Mouse (Mus musculus) urinary bladder, adult 18-20 months (tissue): ENCODE results near the gene Trpc5.

Experiments
- DNase-seq, 2 experiments: peaks; one replicate each; pipeline ENCODE4 v3.0.0; 2022; ENCODE audit warnings: low spot score in 2 of 2, mixed read lengths in 2 of 2

The Trpc5 gene

DNA sequence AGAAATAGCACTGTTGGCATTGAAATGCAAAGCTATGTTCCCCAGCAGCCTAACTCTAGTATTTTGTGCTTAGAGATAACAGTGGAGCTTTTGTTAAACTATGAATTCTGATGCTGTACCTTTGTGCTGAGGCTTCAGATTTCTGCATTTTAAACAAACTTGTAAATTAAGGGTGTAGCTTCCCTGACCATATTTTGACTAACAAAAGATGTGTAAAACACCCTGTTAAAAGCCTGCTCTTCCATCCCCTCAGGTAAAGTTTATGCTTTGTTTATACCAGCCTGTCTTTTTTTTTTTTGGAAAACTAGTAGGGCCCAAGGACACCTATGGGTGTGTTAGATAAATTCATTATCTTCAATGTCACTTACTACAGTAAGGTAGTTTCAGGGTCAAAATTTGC lies 350.0 kb downstream of the Trpc5 start:
- no peak for DNase-seq

DNA sequence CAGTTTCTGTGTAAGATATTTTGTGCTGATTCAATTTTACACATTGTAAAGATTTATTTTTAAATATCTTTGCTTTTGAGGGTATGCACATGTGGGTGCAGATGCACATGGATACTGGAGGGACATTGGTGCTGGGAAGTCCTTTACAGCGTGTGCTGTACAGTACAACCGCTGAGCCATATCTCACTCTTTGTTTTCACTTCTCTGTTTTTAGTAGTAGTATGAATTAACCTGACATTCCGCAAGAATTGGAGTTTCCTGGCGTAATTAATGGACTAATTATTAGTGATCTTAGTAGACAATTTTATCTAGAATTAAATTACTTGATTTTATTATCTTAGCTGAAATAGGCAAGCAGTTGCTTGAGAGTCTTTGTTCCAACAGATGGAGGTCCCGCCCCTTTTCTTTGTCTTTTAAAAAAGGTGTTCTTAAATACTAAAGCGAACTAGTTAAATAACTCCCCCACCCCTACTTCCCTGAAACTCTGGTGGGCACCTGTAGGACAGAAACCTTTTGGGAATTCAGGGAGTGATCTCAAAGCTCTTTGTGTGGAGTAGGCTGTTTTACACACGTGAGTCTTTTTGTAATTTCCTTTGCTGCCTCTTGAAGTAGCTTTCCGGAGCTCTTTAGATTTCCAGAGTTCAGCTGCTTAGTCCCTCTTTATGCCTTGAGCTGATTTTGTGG lies 352.5 kb downstream of the Trpc5 start:
- no peak for DNase-seq
